Mouse (Mus musculus): ENCODE data around the gene 2900011O08Rik.
"Not testable (repeated sequence)": the region's sequence is repeated elsewhere in the genome, so short reads cannot be mapped to it uniquely, and the experiment has no call there.

Gene 2900011O08Rik

DNA sequence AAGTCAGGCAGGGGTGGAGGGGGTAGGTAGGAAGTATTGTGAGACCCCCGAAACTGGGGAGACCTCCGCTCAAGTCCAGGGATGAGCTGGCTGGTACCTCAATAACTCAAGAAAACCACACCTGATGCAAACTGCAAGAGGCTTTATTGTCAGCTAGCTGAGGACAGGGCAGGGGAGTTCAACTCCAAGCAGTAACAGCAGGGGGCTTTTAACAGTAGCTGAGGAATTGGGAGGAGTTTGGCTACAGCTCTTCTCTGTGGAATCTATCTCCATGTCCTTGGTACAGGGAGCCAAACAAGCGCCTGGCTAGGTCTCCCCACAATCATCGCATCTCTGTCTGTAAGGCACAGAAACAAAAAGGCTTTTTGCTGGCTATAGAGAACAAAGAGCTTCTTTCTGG lies 80.2 kb downstream of the 2900011O08Rik start:
- DNase-seq (ENCODE audit: low spot score in 2 of 2) = not testable (repeated sequence)

DNA sequence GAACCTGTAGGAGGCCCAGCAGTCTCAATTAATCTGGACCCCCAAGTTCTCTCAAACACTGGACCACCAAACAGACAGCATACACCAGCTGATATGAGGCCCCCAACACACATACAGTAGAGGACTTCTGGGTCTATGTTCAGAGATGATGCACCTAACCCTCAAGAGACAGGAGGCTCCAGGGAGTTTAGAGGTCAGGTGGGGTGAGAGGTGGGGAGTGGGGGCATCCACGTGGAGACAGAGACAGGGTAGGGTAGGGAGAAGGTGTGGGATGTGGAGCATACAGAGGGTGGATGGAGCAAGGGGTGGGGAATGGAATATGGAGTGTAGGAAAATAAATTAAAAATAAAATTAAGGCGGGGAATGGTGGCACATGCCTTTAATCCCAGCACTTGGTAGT lies 82.3 kb downstream of the 2900011O08Rik start:
- not testable (repeated sequence) for DNase-seq (ENCODE audit: low spot score in 2 of 2)

DNA sequence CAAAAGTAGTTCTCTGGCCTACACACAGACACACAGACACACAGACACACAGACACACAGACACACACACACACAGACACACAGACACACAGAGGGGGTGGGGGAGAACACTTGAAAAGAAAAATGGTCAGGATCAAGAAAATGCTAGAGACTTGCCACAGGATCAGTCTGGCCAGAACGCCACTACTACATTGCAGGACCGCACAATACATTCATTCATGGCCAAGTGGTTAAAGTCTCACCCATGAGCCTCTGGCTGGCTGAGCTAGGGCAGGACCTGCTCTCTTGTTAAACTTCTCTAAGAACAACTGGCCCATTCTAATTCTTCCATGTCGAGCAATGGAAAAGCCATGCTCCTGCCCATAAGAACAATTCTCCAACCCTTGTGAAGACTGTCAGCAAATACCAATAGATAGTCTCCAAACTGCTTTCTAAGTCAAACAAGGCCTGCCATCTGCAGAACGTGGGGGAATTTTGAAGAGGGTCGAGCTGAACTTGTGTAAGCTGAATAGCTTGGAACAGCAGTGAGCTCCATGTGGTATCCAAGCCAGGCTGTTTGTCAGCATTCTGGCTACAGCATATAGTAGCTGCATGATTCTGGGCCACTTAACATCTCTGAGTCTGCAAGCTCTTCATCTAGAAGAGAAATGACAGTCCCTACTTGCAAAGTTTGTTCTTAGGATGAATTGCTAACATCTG lies 84.2 kb downstream of the 2900011O08Rik start:
- no peak for DNase-seq (ENCODE audit: low spot score in 2 of 2)

DNA sequence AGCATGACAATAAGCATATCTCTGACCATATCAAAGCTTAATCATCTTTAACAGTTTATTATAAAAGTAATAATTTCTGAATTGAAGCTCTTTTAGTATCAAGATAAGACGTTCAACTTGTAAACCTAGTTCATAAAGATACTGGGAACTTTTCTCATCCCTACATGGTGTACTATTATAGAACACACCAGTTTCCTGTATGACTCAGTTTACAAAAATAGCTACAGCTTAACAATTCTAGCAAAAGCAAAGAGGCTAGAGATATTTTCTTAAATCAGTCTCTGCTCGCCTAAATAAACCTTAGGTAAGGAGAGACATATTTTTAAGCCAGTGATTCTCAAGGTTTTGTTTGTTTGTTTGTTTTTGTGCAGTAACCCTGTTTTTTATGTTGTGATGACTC lies 96.5 kb downstream of the 2900011O08Rik start:
- no peak for DNase-seq (ENCODE audit: low spot score in 2 of 2)

DNA sequence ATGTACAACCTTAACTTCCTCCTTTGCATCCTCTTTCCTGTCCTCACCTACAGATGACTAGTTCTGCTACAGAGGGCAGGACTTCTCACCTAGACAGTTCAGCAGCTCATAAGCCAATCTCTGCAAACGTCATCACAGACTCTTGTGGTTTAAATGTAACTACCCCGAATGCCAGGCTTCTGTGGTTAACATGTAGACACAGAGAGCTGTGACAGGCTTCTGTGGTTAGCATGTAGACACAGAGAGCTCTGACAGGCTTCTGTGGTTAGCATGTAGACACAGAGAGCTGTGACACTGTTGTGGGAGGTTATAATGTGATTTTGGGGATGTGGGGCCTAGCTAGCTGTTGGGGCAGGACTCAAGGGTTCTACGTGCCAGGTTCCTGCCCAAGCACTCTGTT lies 101.8 kb downstream of the 2900011O08Rik start:
- DNase-seq (ENCODE audit: low spot score in 2 of 2) = no peak

DNA sequence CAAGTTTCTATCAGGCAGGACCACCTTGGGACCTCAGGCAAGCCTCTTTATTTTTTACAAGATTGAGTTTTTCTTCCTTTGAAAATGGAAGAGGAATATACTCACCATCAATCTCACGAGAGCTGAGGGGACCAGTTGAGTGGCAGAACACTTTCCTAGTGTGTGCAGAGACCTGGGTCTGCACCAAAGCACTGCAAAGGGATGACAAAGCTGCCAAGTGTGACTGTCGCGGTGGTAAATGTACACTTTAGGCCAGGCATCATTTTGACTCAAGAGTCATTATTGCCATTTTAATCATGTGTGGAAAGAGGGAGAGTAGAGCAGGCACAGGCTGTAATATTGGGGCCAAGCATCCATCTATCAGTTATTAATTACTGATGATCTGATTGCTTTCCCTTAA lies 102.9 kb downstream of the 2900011O08Rik start:
- no peak for DNase-seq (ENCODE audit: low spot score in 2 of 2)

DNA sequence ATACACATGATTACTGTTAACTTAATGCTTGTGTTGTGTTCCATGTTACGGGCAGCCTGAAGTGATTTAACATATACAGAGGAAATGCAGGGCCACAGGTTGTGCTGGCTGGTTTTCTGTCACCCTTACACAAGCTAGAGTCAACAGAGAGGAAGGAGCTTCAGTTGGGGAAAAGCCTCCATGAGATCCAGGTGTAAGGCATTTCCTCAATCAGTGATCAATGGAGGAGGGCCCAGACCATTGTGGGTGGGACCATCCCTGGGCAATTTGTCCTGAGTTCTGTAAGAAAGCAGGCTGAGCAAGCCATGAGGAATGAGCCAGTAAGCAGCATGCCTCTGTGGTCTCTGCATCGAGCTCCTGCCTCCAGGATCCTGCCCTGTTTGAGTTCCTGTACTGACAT lies 105.4 kb downstream of the 2900011O08Rik start:
- DNase-seq (ENCODE audit: low spot score in 2 of 2) = no peak

DNA sequence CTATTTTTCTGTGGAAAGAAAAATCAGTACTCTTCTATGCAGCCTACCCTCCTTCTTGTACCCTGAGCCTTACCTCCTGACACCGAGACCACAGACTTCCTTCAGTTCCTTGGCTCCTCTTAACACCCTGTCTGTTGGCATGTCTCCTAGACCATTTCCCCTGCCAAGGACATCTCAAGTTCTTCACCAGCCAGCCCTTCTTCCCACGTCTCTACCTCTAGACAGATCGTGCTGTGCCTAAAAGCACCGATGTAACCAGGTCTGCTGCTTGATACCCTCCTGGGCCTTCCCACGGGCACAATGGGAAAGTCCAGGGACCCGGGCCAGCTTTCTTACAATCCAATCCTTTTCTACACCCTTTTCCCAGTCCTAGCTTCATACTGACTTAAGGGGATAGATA lies 119.5 kb downstream of the 2900011O08Rik start:
- no peak for DNase-seq (ENCODE audit: low spot score in 2 of 2)

DNA sequence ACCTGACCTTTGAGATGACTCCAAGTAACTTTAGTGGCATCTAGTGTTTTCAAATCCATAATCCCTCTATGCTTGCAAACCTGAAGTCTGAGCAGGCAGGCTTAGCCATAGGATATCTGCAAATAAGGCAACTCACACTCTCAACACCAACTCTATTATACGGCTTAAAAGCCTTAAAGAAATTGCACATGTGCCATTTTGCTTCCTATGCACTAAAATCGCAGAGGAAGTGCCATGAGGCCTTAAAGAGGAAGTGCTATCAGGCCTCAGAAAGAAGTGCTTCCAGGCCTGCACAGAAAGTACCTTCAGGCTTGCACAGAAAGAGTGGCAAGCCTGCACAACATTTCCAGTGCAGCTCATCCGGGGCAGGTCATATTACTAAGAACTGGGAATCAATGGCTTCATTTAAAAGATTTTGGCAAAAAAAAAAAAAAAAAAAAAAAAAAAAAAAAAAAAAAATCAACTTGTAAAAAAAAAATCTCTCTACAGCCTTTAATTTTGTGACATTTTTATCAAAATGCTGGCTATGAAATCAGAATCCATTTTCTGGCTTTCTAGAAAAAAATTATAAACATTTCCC lies 123.3 kb downstream of the 2900011O08Rik start:
- peak in 1 of 2 experiments; percentile 14 for DNase-seq (ENCODE audit: low spot score in 2 of 2)

DNA sequence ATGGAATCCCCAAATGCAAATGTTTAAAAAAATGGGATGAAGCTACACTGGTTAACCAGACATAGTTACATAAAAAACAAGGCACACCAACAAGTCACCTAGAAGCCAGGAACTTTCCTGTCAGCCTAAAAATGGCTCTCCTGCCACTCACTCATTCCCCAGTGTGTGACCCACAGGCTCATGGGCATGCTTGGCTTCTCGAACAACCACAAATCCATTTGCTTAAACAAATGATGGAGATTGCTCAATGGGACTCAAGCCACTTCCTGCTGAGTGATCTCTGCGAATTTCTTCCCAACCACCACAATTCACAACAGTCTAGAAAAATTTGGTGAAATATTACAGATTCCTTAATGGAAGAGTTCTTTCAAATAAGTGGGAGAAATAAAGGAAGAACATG lies 124.5 kb downstream of the 2900011O08Rik start:
- no peak for DNase-seq (ENCODE audit: low spot score in 2 of 2)

DNA sequence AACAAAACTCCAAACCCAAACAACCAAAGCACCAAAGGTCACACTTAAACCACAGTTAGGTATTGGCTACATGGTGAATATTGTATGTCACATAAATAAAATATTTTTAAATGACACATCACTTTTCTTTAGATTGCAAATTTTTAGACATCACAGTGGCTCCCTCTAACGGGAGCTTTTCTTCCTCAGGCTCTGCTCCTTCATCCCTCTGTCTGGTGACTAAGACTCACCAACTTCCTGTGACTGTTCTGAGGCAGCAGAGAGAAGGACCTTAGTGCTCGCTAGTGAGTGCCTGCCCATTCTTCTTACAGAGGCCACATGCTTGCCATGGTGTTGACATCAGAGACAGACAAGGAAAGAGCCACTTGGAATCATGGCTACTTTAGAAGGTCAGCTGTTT lies 125.7 kb downstream of the 2900011O08Rik start:
- DNase-seq (ENCODE audit: low spot score in 2 of 2) = no peak

DNA sequence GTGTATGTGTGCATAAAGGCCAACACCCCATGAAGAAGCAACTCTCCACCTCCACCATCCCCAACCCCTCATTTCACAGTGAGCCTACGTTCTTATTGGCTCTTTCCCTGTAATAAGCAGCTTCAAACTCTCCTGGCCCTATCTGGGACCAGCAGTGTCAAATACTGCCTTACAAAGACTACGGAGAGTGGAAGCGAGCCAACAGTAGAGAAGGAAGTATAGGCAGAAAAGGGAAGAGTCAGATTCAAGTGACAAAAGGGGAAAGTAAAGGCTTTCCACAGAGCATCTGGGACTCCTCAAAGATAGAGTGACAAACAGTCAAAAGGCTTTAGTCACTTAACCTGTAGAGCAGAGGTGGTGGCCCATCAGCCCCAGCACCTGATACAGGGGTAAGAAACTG lies 126.3 kb downstream of the 2900011O08Rik start:
- DNase-seq (ENCODE audit: low spot score in 2 of 2) = no peak

DNA sequence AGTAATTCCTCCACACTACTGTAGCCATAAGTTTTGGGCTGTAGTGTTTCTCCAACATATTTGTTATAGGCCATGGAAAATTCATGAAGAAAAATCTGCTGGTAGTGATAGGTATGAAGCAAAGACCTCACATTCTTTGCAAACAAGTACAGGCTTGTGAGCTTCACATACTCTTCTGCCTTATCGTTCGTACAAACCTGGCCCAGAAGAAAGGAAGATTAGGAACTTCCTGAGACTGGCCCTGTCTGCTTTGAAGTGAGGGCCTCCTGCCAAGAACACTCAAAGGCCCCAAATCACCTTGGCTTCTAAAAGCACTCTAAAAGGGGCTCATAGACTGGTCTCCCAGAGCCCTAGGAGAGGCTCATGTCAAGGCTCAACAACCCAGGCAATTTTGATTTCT lies 130.9 kb downstream of the 2900011O08Rik start:
- no peak for DNase-seq (ENCODE audit: low spot score in 2 of 2)

DNA sequence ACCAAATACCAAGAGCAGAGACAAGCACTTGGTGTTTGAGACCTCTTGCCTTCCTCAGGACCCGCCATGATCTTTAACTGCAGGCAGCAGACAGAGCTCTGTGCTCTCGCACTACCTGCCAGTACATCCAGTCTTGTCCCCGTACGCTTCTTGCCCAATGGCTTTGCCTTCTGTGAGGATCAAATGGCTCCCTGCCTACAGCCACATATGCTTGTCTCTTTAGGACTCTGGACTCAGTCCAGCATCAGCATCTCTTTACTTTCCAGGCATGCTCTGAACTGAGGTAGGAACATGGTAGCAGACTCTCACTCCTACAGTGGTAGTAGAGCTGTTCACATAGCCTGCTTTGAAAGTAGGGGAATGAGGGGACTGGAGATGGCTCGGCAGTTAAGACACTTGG lies 134.5 kb downstream of the 2900011O08Rik start:
- DNase-seq (ENCODE audit: low spot score in 2 of 2) = no peak

DNA sequence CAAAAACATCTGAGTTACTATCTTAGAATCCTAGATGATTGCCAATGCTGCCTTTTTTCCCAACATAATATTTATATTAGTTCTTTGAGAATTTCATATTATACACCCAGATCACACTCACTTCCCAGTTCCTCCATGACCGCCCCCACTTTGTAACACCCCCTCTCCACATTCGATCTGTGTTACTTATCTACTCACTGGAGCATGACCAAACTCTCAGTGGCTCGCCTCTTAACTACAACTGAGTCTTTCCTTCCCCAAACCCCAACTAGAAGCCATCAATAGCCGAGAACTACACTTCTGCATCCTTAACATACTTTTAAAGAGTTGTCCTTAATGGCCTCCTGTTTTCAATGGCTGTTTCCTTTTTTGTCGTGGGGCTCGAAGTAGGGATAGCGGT lies 135.2 kb downstream of the 2900011O08Rik start:
- no peak for DNase-seq (ENCODE audit: low spot score in 2 of 2)

DNA sequence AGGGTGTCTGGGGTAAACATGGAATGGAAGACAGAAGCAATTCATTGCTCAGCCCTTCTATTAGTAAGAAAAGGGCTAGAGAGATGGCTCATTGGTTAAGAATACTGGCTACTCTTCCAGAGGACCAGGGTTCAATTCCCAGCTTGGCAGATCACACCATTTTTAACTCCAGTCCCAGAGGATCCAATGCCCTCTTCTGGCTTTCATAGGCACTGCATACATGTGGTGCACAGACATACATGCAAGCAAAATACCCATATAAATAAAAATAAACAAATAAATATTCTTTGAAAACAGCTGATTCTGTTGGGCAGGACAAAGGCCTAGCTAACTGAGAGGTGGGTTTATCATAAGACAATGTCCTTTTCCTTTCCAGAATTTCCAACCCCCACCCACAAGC lies 136.2 kb downstream of the 2900011O08Rik start:
- no peak for DNase-seq (ENCODE audit: low spot score in 2 of 2)

DNA sequence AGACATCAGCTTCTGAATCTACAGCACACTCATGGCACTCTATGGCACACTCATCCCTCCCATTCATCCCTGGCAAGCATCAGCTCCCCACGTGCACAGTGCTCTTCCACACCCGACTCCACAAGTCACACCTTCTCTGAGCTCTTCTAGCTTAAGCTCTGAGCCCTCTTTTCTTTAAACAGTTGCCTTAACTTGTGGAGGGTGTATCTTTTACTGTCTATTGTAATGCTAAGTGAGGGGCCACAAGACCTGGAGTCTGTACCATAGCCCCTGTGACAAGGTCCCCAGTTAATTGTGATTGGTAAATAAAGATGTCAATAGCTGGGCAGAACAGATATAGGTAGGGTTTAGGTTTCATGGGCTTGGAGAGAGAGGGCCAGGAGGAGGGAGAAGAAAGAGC lies 137.5 kb downstream of the 2900011O08Rik start:
- no peak for DNase-seq (ENCODE audit: low spot score in 2 of 2)

DNA sequence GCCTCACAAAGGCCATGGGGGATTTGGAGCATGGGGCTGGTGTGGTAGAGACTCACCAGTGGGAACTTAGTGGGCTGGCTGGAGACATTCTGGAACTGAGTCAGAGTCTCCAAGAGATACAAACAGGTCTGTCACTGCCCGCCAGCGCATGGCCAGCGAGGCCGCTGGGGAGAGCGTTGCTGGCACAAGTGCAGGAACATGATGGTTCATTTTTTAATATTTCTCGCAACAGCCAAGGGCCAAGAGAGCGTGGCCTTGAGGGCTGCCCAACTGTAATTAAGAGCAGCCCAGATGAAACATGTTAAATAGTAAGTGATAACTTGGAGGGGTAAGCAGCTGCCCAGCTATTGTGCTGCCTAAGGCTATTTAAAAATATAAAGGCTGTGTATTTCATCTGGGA lies 138.3 kb downstream of the 2900011O08Rik start:
- no peak for DNase-seq (ENCODE audit: low spot score in 2 of 2)

DNA sequence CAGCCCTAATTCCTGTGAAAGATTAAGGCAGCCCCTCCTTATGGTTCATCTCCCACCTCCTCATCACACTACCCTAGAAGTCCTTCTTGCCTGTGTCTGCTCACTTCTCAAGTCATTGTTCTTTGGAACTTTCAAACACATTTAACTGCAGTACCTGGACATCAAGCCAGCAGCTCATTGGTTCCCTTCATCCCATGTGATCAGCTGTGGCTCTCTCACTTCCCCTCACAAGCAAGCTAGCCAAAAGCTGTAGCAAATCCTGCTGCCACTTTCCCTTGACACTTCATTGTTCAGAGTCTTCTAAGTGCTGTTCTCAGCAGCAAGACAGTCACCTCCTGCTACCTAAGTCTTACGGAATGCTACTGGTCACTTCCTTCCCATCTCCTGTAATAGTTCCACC lies 138.8 kb downstream of the 2900011O08Rik start:
- DNase-seq (ENCODE audit: low spot score in 2 of 2) = no peak

DNA sequence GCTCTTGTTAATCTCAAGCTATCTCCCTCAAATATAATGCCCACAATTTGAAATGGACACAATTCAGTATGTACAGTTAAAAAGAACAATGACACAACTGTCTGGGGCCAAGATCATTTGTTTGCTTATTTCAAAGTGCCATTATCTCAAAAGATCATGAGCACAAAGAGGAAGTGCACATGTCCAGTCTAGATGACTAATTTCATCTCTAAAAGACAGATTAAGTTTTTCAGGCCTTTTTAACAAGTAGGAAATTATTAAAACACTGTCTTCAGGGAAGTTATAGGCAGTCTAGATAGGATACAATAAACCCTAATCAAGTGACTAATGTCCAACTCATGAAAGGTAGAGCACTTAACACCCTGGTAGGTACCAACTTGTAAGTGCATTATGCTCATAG lies 142.6 kb downstream of the 2900011O08Rik start:
- no peak for DNase-seq (ENCODE audit: low spot score in 2 of 2)

DNA sequence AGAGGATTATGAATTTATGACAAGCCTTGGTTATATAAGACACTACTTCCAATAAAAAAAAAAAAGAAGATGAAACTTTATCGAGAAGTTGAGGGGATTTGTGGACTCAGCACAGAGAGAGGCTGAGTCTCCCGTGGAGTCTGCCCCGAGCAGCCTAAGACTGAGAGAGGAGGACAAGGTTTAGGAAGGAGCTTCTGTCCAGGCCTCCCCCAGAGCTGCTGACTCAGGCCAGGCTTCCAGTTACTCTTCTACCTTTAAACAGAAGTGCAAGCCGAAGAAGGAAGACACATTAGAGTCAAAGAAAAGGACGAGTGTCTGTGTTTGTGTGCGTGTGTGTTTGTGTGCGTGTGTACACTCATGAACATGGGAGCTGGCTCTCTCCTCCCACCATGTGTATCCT lies 144.4 kb downstream of the 2900011O08Rik start:
- DNase-seq (ENCODE audit: low spot score in 2 of 2) = no peak

DNA sequence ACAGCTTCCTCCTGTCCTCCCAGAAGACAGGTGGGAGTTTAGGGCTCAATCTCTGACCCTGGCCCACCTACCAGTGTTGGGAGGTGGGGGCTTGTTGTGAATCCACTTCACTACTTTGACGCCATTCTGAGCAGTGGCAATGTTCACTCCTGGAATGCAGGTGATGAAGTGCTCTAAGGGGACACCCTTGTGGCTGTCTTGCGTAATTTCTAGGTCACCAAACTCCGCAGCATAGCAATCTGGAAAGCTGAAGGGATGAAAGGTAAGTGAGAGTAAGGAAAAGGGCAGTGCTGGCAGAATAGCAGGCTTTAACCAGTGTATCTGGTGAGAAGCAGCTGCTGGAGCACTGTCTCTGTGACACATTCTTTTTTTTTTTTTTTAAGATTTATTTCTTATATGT lies 145.0 kb downstream of the 2900011O08Rik start:
- DNase-seq (ENCODE audit: low spot score in 2 of 2) = no peak

DNA sequence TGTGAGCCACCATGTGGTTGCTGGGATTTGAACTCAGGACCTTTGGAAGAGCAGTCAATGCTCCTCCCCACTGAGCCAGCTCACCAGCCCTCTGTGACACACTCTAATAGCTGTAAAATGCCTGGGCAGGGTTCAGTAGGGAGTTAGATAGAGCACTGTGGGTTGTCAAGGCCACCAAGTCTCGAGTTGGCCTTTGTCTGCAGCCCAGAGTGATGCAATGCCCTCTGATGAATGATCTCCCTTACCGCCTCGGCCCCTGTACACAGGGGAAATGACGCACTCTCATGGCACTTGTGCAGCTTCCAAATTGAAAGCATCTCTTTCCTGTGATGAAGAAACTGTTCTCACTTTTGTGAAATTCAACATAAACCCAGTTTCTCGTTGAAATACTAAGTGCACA lies 145.4 kb downstream of the 2900011O08Rik start:
- DNase-seq (ENCODE audit: low spot score in 2 of 2) = no peak

DNA sequence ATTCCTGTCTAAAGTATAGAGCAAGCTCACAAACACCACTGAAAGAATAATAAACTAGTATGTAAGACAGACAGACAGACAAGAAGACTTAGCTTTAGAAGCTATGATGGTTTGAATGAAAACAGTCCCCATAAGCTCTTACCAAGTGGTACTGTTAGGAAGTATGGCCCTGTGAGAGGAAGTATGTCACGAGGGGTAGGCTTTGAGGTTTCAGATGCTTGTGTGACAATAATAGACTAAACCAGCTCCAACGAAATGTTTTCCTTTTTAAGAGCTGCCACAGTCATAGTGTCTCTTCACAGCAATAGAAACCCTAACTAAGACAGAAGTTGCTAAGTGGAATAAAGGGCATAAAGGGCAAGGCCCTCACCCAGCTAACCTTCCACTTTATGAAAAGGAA lies 148.6 kb downstream of the 2900011O08Rik start:
- DNase-seq (ENCODE audit: low spot score in 2 of 2) = no peak
